Mouse (Mus musculus) thymus, adult 2 months (tissue): ENCODE data around the gene Wrap53. TPM values are rescaled to one million over a fixed set of nuclear protein-coding genes. Genes with fewer than 3 reads are reported as not detected.
"Not testable (repeated sequence)": the region's sequence is repeated elsewhere in the genome, so short reads cannot be mapped to it uniquely, and the experiment has no call there.

Source experiments
- DNase-seq: peaks from one replicate; pipeline ENCODE4 v3.0.0; 2021
- H3K27ac ChIP-seq: fragments of 200-500 bp; 2 replicates; pipeline ENCODE4 v1.5.1; 2012; ENCODE audit warnings: low read length, control low read depth; ENCODE audit not compliant: control insufficient read depth, insufficient read depth
- H3K27me3 ChIP-seq: fragments of 200-500 bp; 2 replicates; pipeline ENCODE4 v1.6.1; 2012; ENCODE audit warnings: mild to moderate bottlenecking, low read length, moderate library complexity, mixed read lengths; ENCODE audit not compliant: control insufficient read depth, insufficient read depth
- H3K36me3 ChIP-seq: fragments of 200-500 bp; 2 replicates; pipeline ENCODE4 v1.6.1; 2012; ENCODE audit warnings: mild to moderate bottlenecking, low read length, moderate library complexity; ENCODE audit not compliant: control insufficient read depth, insufficient read depth
- H3K4me1 ChIP-seq: fragments of 200-500 bp; replicated peaks from 2 replicates; pipeline ENCODE4 v1.6.1; 2012; ENCODE audit warnings: low read length; ENCODE audit not compliant: control insufficient read depth, insufficient read depth
- H3K4me3 ChIP-seq: fragments of 200-500 bp; 2 replicates; pipeline ENCODE4 v1.5.1; 2012; ENCODE audit warnings: mild to moderate bottlenecking, low read length, control low read depth, moderate library complexity; ENCODE audit not compliant: control insufficient read depth, insufficient read depth
- CTCF ChIP-seq: fragments of 200-500 bp; IDR thresholded peaks from 2 replicates; pipeline ENCODE4 v1.5.1; 2012; ENCODE audit warnings: mild to moderate bottlenecking, control low read depth, low read length, moderate library complexity, borderline replicate concordance; ENCODE audit not compliant: control insufficient read depth, poor library complexity, insufficient read depth; ENCODE audit errors: extremely low read depth
- POLR2A ChIP-seq: fragments of 200-500 bp; IDR thresholded peaks from 2 replicates; pipeline ENCODE4 v1.6.1; 2012; ENCODE audit warnings: mild to moderate bottlenecking, low read length, control low read depth, moderate library complexity; ENCODE audit not compliant: control insufficient read depth, poor library complexity, insufficient read depth; ENCODE audit errors: extremely low read depth
- WGBS: fragments of 180-500 bp; shearing (Covaris S2); methylation state at CpG from one replicate; pipeline ENCODE4 v1.1.7; 2018; 5-methylcytosine and 5-hydroxymethylcytosine counted together
- polyA plus RNA-seq: library from polyadenylated mRNA; depleted of rRNA; stranded (reverse); fragments of >200 nt; gene quantifications from 2 replicates; pipeline ENCODE4 v1.2.3, GENCODE M21; 2012; rRNA removed

Gene Wrap53
- polyA plus RNA-seq, result 41.2 and 48.5 TPM in 2 replicates

DNA sequence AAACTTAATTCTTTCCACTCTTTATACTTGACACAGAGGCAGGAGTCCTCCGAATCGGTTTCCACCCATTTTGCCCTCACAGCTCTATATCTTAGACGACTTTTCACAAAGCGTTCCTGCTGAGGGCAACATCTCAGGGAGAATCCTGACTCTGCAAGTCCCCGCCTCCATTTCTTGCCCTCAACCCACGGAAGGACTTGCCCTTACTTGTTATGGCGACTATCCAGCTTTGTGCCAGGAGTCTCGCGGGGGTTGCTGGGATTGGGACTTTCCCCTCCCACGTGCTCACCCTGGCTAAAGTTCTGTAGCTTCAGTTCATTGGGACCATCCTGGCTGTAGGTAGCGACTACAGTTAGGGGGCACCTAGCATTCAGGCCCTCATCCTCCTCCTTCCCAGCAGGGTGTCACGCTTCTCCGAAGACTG, at the start of gene Wrap53, which contains the start of gene Trp53:
TSS of gene Wrap53 (minus strand) at position 165 of the 424 bp plus-strand sequence.
TSS of gene Trp53 (plus strand) at position 269 of the 424 bp plus-strand sequence.
- WGBS, result under 1% methylated on average over 13 of the region's 13 CpGs
- DNase-seq, result peak; percentile 95
- TF ChIP-seq POLR2A, result peak; percentile 37; the same call in 1 of the 2 replicates
- no peak for TF ChIP-seq CTCF
- no peaks in the 10 kb centered on the region for H3K36me3 ChIP-seq
- no peaks in the 10 kb centered on the region for H3K27me3 ChIP-seq
- H3K4me3 ChIP-seq, result peak within 1 kb of the TSS; percentile 95
- peaks cover 21% of the 10 kb centered on the region for H3K4me1 ChIP-seq
- peak within 1 kb of the TSS; percentile 98 for H3K27ac ChIP-seq

DNA sequence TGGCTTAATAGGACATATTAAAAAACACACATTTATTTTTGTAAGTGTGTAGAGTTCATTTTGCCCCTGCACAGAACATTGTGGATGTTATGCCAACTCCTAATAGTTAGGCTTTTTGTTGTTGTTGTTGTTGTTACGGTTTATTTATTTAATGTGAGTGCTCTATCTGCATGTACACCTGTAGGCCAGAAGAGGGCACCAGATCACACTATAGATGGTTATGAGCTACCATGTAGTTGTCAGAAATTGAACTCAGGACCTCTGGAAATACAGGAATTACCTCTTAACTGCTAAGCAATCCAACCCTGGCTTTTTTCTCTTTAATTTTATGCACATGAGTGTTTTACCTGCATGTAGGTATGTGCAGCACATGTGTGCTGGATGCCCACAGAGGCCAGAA, 49.7 kb upstream of the Wrap53 start:
- Histone ChIP-seq H3K27me3 (no peaks in the 10 kb centered on the region), H3K4me1 (peaks cover 2% of the 10 kb centered on the region), H3K4me3 (no peak overlapping the region), H3K27ac (no peak overlapping the region), H3K36me3 (no peaks in the 10 kb centered on the region)
- TF ChIP-seq CTCF (no peak), POLR2A (no peak)
- DNase-seq, result no peak
- WGBS, result 71% methylated on average over 1 of the region's 1 CpGs

DNA sequence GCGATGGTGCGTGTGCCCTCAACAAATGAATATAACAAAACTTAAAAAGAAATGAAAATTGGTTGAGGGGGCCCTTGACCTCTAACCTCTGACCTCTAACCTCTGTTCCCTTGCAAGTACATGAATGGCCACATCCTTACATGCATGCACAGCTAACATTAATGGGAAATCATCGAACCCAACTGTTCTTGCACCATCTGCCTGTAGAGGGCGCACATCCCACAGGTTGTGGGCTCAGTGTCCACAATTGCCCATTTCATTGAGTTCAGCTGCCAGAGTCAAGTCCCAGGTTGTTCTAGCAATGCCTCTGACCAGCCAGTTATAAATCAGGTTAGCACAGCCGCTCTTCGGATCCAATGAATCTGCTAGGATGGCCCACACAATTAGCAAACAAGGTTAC, 48.2 kb upstream of the Wrap53 start:
- TF ChIP-seq CTCF (peak; percentile 68; the same call in 1 of the 2 replicates), POLR2A (no peak)
- H3K27ac ChIP-seq, result no peak overlapping the region
- no peaks in the 10 kb centered on the region for H3K4me1 ChIP-seq
- H3K4me3 ChIP-seq, result no peak overlapping the region
- DNase-seq, result peak; percentile 68
- H3K27me3 ChIP-seq, result no peaks in the 10 kb centered on the region
- WGBS, result 45% methylated on average over 6 of the region's 6 CpGs
- H3K36me3 ChIP-seq, result no peaks in the 10 kb centered on the region

DNA sequence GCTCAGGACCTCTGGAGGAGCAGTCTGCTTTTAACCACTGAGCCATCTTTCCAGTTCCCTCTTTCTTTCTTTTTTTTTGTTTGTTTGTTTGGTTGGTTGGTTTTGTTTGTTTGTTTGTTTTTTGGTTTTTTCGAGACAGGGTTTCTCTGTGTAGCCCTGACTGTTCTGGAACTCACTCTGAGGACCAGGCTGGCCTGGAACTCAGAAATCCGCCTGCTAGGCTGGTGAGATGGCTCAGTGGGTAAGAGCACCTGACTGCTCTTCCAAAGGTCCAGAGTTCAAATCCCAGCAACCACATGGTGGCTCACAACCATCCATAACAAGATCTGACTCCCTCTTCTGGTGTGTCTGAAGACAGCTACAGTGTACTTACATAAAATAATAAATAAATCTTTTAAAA, 44.3 kb upstream of the Wrap53 start:
- DNase-seq, H3K36me3 ChIP-seq, H3K4me1 ChIP-seq, H3K27ac ChIP-seq, H3K27me3 ChIP-seq, H3K4me3 ChIP-seq: not testable (repeated sequence)
- 87% methylated on average over 2 of the region's 2 CpGs for WGBS

DNA sequence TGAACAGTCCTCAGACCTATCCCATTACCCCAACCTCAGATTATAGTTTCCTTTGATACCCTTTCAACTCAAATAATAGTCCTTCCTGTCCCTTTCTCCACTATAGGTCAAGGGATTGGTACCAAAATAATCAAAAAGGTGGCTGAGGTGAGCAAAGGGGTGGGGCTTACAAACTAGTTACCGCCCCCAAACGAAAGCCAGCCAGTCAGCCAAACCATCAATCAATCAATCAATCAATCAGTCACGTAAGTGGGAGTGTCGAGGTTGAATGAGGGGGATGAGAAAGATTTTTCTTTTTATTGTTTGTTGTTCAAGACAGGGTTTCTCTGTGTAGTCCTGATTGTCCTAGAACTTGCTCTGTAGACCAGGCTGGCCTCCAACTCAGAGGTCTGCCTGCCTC, 43.0 kb upstream of the Wrap53 start:
- Histone ChIP-seq H3K27ac (no peak overlapping the region), H3K4me3 (no peak overlapping the region), H3K27me3 (no peaks in the 10 kb centered on the region; the same call in 1 of the 2 replicates), H3K4me1 (no peaks in the 10 kb centered on the region), H3K36me3 (no peaks in the 10 kb centered on the region)
- no peak for DNase-seq
- TF ChIP-seq POLR2A (no peak), CTCF (no peak)
- WGBS, result 89% methylated on average over 4 of the region's 4 CpGs

DNA sequence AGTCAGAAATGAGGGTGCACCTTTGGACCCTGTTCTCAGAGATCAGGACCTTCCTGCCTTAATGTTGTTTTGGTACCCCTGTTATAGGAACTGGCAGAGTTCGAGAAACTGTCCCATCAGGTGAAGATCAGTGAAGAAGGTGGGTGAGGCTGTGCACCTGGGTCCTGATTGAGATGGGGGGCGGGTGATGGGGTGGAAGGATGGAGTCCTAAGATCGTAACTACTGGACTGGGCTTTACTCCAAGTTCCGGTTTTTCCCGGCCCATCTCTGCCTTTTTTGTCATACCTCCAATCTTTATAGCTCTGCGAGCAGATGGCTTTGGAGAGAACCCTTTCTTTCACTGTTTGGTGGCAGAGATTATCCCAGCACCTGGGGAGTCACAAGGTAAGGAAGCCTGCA, 42.4 kb upstream of the Wrap53 start:
- H3K27ac ChIP-seq, result no peak overlapping the region

DNA sequence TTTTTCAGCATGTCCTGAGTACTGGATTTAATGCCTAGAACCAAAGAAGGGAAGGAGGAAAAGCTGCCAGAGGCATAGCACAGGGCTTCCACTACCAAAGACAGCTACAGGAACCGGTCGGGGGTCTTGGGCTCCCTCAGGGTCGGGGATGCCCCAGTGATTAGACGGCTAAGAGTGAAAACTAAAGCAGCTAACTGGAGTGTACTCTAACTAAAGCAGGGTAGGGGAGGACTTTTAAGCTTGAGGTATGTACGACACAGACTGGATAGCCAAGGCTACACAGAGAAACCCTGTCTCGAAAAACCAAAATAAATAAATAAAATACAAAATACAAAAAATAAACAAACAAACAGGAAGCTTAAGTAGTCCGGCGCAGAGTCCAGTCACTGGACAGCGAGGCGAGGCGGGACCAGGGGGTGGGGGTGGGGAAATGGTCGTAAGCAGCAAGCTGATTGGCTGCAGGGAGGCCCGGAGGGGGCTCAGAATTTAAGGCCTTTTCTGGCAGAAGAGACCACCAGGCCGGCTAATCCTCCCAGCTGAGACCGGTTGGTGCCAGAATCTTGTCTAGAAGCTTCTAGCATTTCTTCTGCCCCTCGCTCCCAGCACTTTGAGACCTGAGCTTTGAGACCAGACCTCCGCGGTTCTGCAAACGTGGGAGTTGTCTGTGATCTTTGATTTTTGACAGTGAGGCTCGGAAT, 41.7 kb upstream of the Wrap53 start, which contains the start of gene Sat2:
TSS of gene Sat2 (plus strand) at position 454 of the 698 bp plus-strand sequence.
- no peak for TF ChIP-seq POLR2A
- TF ChIP-seq CTCF, result no peak
- H3K27ac ChIP-seq, result no peak within 1 kb of the TSS
- H3K4me1 ChIP-seq, result no peaks in the 10 kb centered on the region
- peak within 1 kb of the TSS; percentile 9; the same call in 1 of the 2 replicates for H3K4me3 ChIP-seq
- 30% methylated on average over 20 of the region's 20 CpGs for WGBS
- no peaks in the 10 kb centered on the region for H3K36me3 ChIP-seq
- no peaks in the 10 kb centered on the region; the same call in 1 of the 2 replicates for H3K27me3 ChIP-seq
- no peak for DNase-seq

More for the DNA sequence above, 42.4 kb upstream of the Wrap53 start:
- no peaks in the 10 kb centered on the region for H3K4me1 ChIP-seq
- DNase-seq, result no peak
- no peak overlapping the region for H3K4me3 ChIP-seq
- 62% methylated on average over 6 of the region's 6 CpGs for WGBS
- no peaks in the 10 kb centered on the region for H3K36me3 ChIP-seq
- TF ChIP-seq POLR2A (no peak), CTCF (no peak)
- H3K27me3 ChIP-seq, result no peaks in the 10 kb centered on the region; the same call in 1 of the 2 replicates
